Mouse (Mus musculus): ENCODE measurements around the gene Pfkp. TPM values are rescaled to one million over a fixed set of nuclear protein-coding genes. Genes with fewer than 3 reads are reported as not detected.

Pfkp gene
- total and polyA plus RNA-seq, 2 experiments from 2014 or later = 82.9 to 162 TPM

DNA sequence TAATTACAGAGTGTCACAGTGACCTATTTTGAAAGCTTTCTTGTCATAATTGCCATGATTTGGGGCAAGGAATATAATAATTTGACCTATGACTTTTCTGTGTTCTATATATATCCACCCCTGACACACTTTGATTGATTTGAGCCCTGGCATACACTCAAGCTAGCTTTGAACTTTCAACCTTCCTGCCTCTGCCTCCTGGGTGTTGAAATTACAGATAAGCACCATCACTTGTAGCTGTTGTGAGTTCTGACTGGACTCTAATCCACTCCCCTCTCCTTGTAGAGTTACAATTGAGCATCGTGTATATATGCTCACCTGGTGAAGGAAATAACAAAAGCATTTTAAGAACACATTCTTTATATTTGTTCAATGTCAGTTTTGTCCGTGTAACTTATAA is 86.2 kb downstream of the Pfkp start:
- no peak overlapping the region for H3K4me3 ChIP-seq (ENCODE audit: low read depth, low read length)
- H3K4me2 ChIP-seq (ENCODE audit: low read depth, low read length) = no peak overlapping the region
- ATAC-seq (ENCODE audit: insufficient read depth, low read depth) (no peak), DNase-seq (ENCODE audit: low spot score) (no peak)
- H3K9ac ChIP-seq (replicated peaks; ENCODE audit: low read depth, low read length) = no peak overlapping the region
- no peak for TF ChIP-seq CTCF (IDR thresholded peaks at IDR 0.05; ENCODE audit: low read depth)
- TF ChIP-seq EP300 (IDR thresholded peaks at IDR 0.05; ENCODE audit: low read depth) = no peak
- no peaks in the 10 kb centered on the region for H3K4me1 ChIP-seq (ENCODE audit: control insufficient read depth, insufficient read depth)
- 70% methylated on average over 2 of the region's 2 CpGs for WGBS
- peaks cover 94% of the 10 kb centered on the region for H3K36me3 ChIP-seq (replicated peaks; ENCODE audit: control insufficient read depth, insufficient read depth, low read length)
- H3K27ac ChIP-seq (ENCODE audit: low read depth) = no peak overlapping the region
- no peaks in the 10 kb centered on the region for H3K27me3 ChIP-seq (ENCODE audit: control insufficient read depth, insufficient read depth, low read length)
- no peaks in the 10 kb centered on the region for H3K9me3 ChIP-seq (replicated peaks; ENCODE audit: control insufficient read depth, low read length)

DNA sequence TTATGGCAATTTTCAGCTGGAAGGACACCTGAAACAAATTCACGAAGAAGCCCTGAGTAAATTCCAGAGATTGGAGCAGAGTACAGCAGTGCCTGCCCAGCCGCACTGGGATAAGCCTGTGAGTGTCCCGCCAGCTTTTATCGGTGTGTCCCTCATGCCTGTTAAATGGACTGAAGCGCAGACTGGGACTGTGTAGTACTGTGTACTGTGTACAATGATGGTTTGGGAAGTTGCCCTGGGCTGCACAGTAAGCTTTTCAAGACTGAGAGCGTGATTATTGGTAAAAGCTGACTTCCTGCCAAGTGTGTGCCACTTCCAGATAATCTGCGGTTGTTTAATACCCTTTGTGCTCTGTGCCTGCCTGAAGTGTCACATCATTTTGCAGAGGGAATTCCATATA is 90.8 kb downstream of the Pfkp start:
- Histone ChIP-seq H3K27me3 (ENCODE audit: control insufficient read depth, insufficient read depth, low read length) (no peaks in the 10 kb centered on the region), H3K4me2 (ENCODE audit: low read depth, low read length) (no peak overlapping the region), H3K9ac (replicated peaks; ENCODE audit: low read depth, low read length) (no peak overlapping the region), H3K4me3 (ENCODE audit: low read depth, low read length) (no peak overlapping the region), H3K27ac (ENCODE audit: low read depth) (no peak overlapping the region), H3K36me3 (replicated peaks; ENCODE audit: control insufficient read depth, insufficient read depth, low read length) (peaks cover 87% of the 10 kb centered on the region), H3K9me3 (replicated peaks; ENCODE audit: control insufficient read depth, low read length) (no peaks in the 10 kb centered on the region), H3K4me1 (ENCODE audit: control insufficient read depth, insufficient read depth) (no peaks in the 10 kb centered on the region)
- DNase-seq (ENCODE audit: low spot score) (no peak), ATAC-seq (ENCODE audit: insufficient read depth, low read depth) (no peak)
- 69% methylated on average over 7 of the region's 7 CpGs for WGBS
- TF ChIP-seq EP300 (IDR thresholded peaks at IDR 0.05; ENCODE audit: low read depth) = no peak
- no peak for TF ChIP-seq CTCF (IDR thresholded peaks at IDR 0.05; ENCODE audit: low read depth)

DNA sequence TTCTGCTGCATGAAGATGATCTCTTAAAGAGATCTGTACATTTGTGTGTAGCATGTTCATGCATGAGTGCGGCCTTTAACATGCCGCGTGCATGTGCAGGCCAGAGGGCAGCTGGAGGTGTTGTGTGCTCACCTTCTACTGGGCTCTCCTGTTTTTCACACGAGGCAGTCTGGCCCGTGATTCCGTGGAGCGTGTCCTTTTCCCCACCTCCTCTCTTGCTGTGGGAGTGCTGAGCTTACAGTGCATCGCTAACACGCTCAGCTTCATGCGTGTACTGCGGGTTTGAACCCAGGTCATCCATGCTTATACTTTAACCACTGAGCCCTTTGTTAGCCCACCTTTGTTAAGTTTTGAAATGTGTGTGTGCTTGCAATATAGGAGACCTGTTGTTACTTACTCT is 92.9 kb downstream of the Pfkp start:
- H3K4me1 ChIP-seq (ENCODE audit: control insufficient read depth, insufficient read depth) = no peaks in the 10 kb centered on the region
- H3K4me3 ChIP-seq (ENCODE audit: low read depth, low read length) = no peak overlapping the region
- DNase-seq (ENCODE audit: low spot score) (no peak), ATAC-seq (ENCODE audit: insufficient read depth, low read depth) (no peak)
- H3K36me3 ChIP-seq (replicated peaks; ENCODE audit: control insufficient read depth, insufficient read depth, low read length) = peaks cover 82% of the 10 kb centered on the region
- TF ChIP-seq CTCF (IDR thresholded peaks at IDR 0.05; ENCODE audit: low read depth) = no peak
- TF ChIP-seq EP300 (IDR thresholded peaks at IDR 0.05; ENCODE audit: low read depth) = no peak
- H3K27ac ChIP-seq (ENCODE audit: low read depth) = no peak overlapping the region
- 96% methylated on average over 11 of the region's 11 CpGs for WGBS
- H3K4me2 ChIP-seq (ENCODE audit: low read depth, low read length) = no peak overlapping the region
- no peaks in the 10 kb centered on the region for H3K9me3 ChIP-seq (replicated peaks; ENCODE audit: control insufficient read depth, low read length)
- H3K9ac ChIP-seq (replicated peaks; ENCODE audit: low read depth, low read length) = no peak overlapping the region
- H3K27me3 ChIP-seq (ENCODE audit: control insufficient read depth, insufficient read depth, low read length) = no peaks in the 10 kb centered on the region

DNA sequence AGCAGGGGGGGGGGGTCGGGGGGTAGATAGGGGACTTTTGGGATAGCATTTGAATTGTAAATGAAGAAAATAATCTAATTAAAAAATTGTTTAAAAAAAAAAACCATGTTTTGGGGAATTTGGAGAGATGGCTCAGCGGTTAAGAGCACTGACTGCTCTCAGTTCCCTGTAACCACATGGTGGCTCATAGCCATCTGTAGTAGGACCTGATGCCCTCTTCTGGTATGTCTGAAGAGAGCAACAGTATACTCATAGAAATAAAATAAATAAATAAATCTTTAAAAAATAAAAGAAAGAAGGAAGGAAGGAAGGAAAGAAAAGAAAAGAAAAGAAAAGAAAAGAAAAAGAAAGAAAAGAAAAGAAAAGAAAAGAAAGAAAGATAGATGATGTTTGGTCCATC is 94.9 kb downstream of the Pfkp start:
- H3K4me2 ChIP-seq (ENCODE audit: low read depth, low read length) = no peak overlapping the region
- WGBS = 80% methylated on average over 2 of the region's 2 CpGs
- H3K27me3 ChIP-seq (ENCODE audit: control insufficient read depth, insufficient read depth, low read length) = no peaks in the 10 kb centered on the region
- ATAC-seq (ENCODE audit: insufficient read depth, low read depth) (no peak), DNase-seq (ENCODE audit: low spot score) (no peak)
- no peak overlapping the region for H3K9ac ChIP-seq (replicated peaks; ENCODE audit: low read depth, low read length)
- H3K36me3 ChIP-seq (replicated peaks; ENCODE audit: control insufficient read depth, insufficient read depth, low read length) = peaks cover 71% of the 10 kb centered on the region
- peaks cover 6% of the 10 kb centered on the region for H3K4me1 ChIP-seq (ENCODE audit: control insufficient read depth, insufficient read depth)
- TF ChIP-seq EP300 (IDR thresholded peaks at IDR 0.05; ENCODE audit: low read depth) (no peak), CTCF (IDR thresholded peaks at IDR 0.05; ENCODE audit: low read depth) (peak; percentile 38)
- no peak overlapping the region for H3K4me3 ChIP-seq (ENCODE audit: low read depth, low read length)
- H3K27ac ChIP-seq (ENCODE audit: low read depth) = no peak overlapping the region
- no peaks in the 10 kb centered on the region for H3K9me3 ChIP-seq (replicated peaks; ENCODE audit: control insufficient read depth, low read length)

DNA sequence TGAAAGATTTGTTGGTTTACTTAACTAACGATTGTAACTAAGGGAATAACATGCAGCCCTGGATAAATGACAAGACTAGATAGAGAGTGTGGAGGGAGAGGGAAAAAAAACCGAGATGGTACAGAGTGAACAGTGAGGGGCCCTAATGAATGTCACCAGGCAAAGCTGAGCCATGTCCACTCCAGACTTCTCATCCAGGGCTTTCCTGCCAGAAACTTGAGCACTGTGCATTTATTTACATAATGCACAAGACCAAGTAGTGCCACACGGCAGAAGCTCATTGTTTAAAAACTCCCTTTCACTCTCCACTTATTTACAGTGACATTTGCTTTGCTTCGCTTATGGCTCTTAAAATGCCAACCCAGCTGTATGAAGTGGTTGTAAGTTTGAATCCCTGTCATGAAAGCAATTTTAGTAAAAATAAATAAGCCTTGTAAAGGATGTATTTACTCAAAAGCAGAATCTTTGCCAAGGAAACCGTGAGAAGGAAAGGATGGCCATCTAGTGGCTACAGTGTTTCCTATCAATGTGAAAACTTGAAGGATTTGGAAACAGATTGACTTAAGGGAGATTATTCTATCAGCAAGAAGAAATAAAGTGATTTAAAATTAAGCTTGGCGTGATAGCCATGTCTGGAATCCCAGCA is 113.2 kb downstream of the Pfkp start:
- no peaks in the 10 kb centered on the region for H3K27me3 ChIP-seq (ENCODE audit: control insufficient read depth, insufficient read depth, low read length)
- no peaks in the 10 kb centered on the region for H3K4me1 ChIP-seq (ENCODE audit: control insufficient read depth, insufficient read depth)
- DNase-seq (ENCODE audit: low spot score) (no peak), ATAC-seq (ENCODE audit: insufficient read depth, low read depth) (no peak)
- no peaks in the 10 kb centered on the region for H3K9me3 ChIP-seq (replicated peaks; ENCODE audit: control insufficient read depth, low read length)
- no peak overlapping the region for H3K4me2 ChIP-seq (ENCODE audit: low read depth, low read length)
- H3K36me3 ChIP-seq (replicated peaks; ENCODE audit: control insufficient read depth, insufficient read depth, low read length) = no peaks in the 10 kb centered on the region
- 53% methylated on average over 6 of the region's 6 CpGs for WGBS
- no peak overlapping the region for H3K27ac ChIP-seq (ENCODE audit: low read depth)
- peak; percentile 38 for TF ChIP-seq CTCF (IDR thresholded peaks at IDR 0.05; ENCODE audit: low read depth)
- TF ChIP-seq EP300 (IDR thresholded peaks at IDR 0.05; ENCODE audit: low read depth) = no peak
- H3K9ac ChIP-seq (replicated peaks; ENCODE audit: low read depth, low read length) = no peak overlapping the region
- no peak overlapping the region for H3K4me3 ChIP-seq (ENCODE audit: low read depth, low read length)

DNA sequence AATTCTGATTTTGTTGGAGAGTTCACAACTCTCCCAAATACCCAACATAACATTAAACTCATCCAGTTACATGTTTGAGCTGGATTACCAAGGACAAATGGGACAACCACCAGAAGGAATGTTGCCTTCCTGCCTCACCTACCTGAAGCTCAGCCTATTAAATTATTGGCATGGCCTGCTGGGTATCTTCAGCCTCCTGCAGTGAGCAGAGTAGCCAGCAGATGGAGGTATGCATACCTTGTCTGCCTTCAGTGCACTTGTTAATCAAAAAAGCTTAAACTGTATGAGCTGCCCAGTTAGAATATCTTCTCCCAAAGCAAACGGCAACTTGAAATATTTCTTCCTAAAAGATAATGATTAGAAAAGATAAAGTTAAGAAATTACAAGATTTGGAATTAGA is 115.9 kb downstream of the Pfkp start:
- H3K36me3 ChIP-seq (replicated peaks; ENCODE audit: control insufficient read depth, insufficient read depth, low read length) = no peaks in the 10 kb centered on the region
- ATAC-seq (ENCODE audit: insufficient read depth, low read depth) (no peak), DNase-seq (ENCODE audit: low spot score) (no peak)
- no peaks in the 10 kb centered on the region for H3K9me3 ChIP-seq (replicated peaks; ENCODE audit: control insufficient read depth, low read length)
- no peaks in the 10 kb centered on the region for H3K27me3 ChIP-seq (ENCODE audit: control insufficient read depth, insufficient read depth, low read length)
- 55% methylated on average over 1 of the region's 1 CpGs for WGBS
- no peak overlapping the region for H3K4me2 ChIP-seq (ENCODE audit: low read depth, low read length)
- TF ChIP-seq EP300 (IDR thresholded peaks at IDR 0.05; ENCODE audit: low read depth) (no peak), CTCF (IDR thresholded peaks at IDR 0.05; ENCODE audit: low read depth) (peak; percentile 47)
- no peak overlapping the region for H3K4me3 ChIP-seq (ENCODE audit: low read depth, low read length)
- no peak overlapping the region for H3K27ac ChIP-seq (ENCODE audit: low read depth)
- no peaks in the 10 kb centered on the region for H3K4me1 ChIP-seq (ENCODE audit: control insufficient read depth, insufficient read depth)
- no peak overlapping the region for H3K9ac ChIP-seq (replicated peaks; ENCODE audit: low read depth, low read length)

Other genes with a start within 250 kb of the Pfkp start
- 45.7 and 66.9 TPM in 2 replicates for gene Pitrm1, start 100.6 kb downstream of the Pfkp start, total RNA-seq (2014; rRNA removed; ENCODE audit: low replicate concordance)
- gene Pitrm1, start 100.6 kb downstream of the Pfkp start, polyA plus RNA-seq (2015; fragmentation: Nextera tagmentation; extraction: Ambion mirVana) = 37.2 and 38.4 TPM in 2 replicates